Mouse (Mus musculus): ENCODE measurements at regions not wholly inside any gene's neighbourhood (a gene's known extent, or its start where the extent isn't known, plus 50 kb on each side); places are given as distances from the start of the nearest gene placed in this dataset.

GRCm38 (mm10) chr10:44723321-44723720 is 195.0 kb upstream of the Prdm1 start:
- DNase-seq: no peak

- no peak for DNase-seq
These were observed 193.4 kb upstream of the Prdm1 start for GRCm38 (mm10) chr10:44721670-44722069.

GRCm38 (mm10) chr10:44716612-44717011 is 188.3 kb upstream of the Prdm1 start:
- no peak for DNase-seq

GRCm38 (mm10) chr10:44715902-44716301 is 187.6 kb upstream of the Prdm1 start:
- DNase-seq: no peak

GRCm38 (mm10) chr10:44708830-44709229 is 180.5 kb upstream of the Prdm1 start:
- no peak for DNase-seq

- DNase-seq: no peak
These were observed 175.8 kb upstream of the Prdm1 start for GRCm38 (mm10) chr10:44704143-44704542.

GRCm38 (mm10) chr10:44702108-44702507 is 173.8 kb upstream of the Prdm1 start:
- DNase-seq: no peak

- no peak for DNase-seq
These were observed 171.8 kb upstream of the Prdm1 start for GRCm38 (mm10) chr10:44699988-44700537.

- no peak for DNase-seq
These were observed 169.7 kb upstream of the Prdm1 start for GRCm38 (mm10) chr10:44697966-44698365.

- DNase-seq: no peak
These were observed 168.7 kb upstream of the Prdm1 start for GRCm38 (mm10) chr10:44696973-44697372.

- no peak for DNase-seq
These were observed 163.5 kb upstream of the Prdm1 start for GRCm38 (mm10) chr10:44691590-44692327.

GRCm38 (mm10) chr10:44688555-44688954 is 160.3 kb upstream of the Prdm1 start:
- no peak for DNase-seq

GRCm38 (mm10) chr10:44686055-44686454 is 157.8 kb upstream of the Prdm1 start:
- no peak for DNase-seq

- no peak for DNase-seq
These were observed 156.9 kb upstream of the Prdm1 start for GRCm38 (mm10) chr10:44685215-44685614.

- no peak for DNase-seq
These were observed 148.2 kb upstream of the Prdm1 start for GRCm38 (mm10) chr10:44676506-44676905.

GRCm38 (mm10) chr10:44665509-44666144 is 137.3 kb upstream of the Prdm1 start:
- no peak for DNase-seq

GRCm38 (mm10) chr10:44659499-44659898 is 131.2 kb upstream of the Prdm1 start:
- no peak for DNase-seq

- DNase-seq: no peak
These were observed 125.5 kb upstream of the Prdm1 start for GRCm38 (mm10) chr10:44653761-44654160.

GRCm38 (mm10) chr10:44647021-44647420 is 118.7 kb upstream of the Prdm1 start:
- DNase-seq: no peak

GRCm38 (mm10) chr10:44646615-44647014 is 118.3 kb upstream of the Prdm1 start:
- DNase-seq: no peak

- no peak for DNase-seq
These were observed 113.3 kb upstream of the Prdm1 start for GRCm38 (mm10) chr10:44641616-44642015.

GRCm38 (mm10) chr10:44640620-44641019 is 112.3 kb upstream of the Prdm1 start:
- no peak for DNase-seq

GRCm38 (mm10) chr10:44638678-44639077 is 110.4 kb upstream of the Prdm1 start:
- no peak for DNase-seq

GRCm38 (mm10) chr10:44636786-44637185 is 108.5 kb upstream of the Prdm1 start:
- no peak for DNase-seq

Measured in cerebellum, adult 9-11 months (tissue).